ENCODE assay signal across 11 mouse cellular contexts in the genomic region with DNA sequence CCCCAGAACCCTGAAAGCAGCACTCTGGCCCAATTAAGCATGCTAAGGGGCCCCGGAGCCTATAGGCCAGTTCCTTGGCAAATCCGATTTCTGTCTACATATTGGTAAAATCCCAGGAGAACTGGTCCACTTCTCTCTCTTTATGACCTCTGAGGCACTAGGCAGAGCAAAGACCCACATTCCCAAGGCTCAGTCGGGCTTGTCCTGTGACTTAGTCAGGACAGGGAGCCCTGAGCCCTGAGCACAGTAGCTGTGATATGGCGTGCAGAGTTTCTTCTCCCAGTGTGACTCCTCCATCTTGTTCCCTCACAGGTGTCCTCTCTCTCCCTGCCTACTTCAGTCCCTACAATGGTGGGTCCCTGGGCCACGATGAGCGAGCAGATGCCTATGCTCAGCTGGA.
"Had no signal": no experiment of that assay in that cellular context is flagged by ENCODE, and none has a peak within 500 bp of the region (broad histone marks: within the 10 kb centered on the region; RNA-seq: fewer than 3 reads in every experiment).

No protein-coding gene starts in this region.

- H3K27me3 ChIP-seq: midbrain, embryonic 13.5 days; stomach, embryonic 15.5 days had no signal

- H3K4me3 ChIP-seq: layer of hippocampus, adult 2 months; liver, embryonic 15.5 days; midbrain, embryonic 13.5 days; stomach, embryonic 15.5 days had no signal

- H3K9ac ChIP-seq: liver, embryonic 15.5 days; midbrain, embryonic 13.5 days; stomach, embryonic 15.5 days had no signal

- H3K27ac ChIP-seq: layer of hippocampus, adult 2 months; liver, embryonic 15.5 days; midbrain, embryonic 13.5 days; stomach, embryonic 15.5 days had no signal

- H3K4me2 ChIP-seq: liver, embryonic 11.5 days; liver, embryonic 15.5 days; midbrain, embryonic 13.5 days; stomach, embryonic 15.5 days had no signal

- H3K36me3 ChIP-seq: liver, embryonic 15.5 days; stomach, embryonic 15.5 days had no signal

- ATAC-seq: inflammation-experienced regulatory T-cells, adult 6 months; midbrain, embryonic 13.5 days had no signal

- DNase-seq: lung, adult 2 months; lung, postnatal 36 days; right cerebral cortex, postnatal 14 days; thymus, adult 2 months; thymus, postnatal 36 days had no signal

- H3K9me3 ChIP-seq: liver, embryonic 15.5 days; midbrain, embryonic 13.5 days; stomach, embryonic 15.5 days had no signal

- H3K4me1 ChIP-seq: stomach, embryonic 15.5 days had no signal
